Mouse (Mus musculus) MEL (cell line): ENCODE data around the gene Klhl12. TPM values are rescaled to one million over a fixed set of nuclear protein-coding genes. Genes with fewer than 3 reads are reported as not detected.

ENCODE experiments used
- DNase-seq: peaks from one replicate; pipeline ENCODE4 v3.0.0; 2011; ENCODE audit warnings: low read depth, low spot score
- H3K27ac ChIP-seq: 2 replicates; pipeline ENCODE4 v1.5.1; 2012; ENCODE audit warnings: low read depth, mild to moderate bottlenecking, control low read depth, low read length, moderate library complexity; ENCODE audit not compliant: control insufficient read depth
- H3K27me3 ChIP-seq, 2 experiments: fragments of 150-350 bp in 1 of 2; sonication (generic) in 1 of 2; 2 replicates each; pipeline ENCODE4 v1.6.1; 2012; ENCODE audit warnings: low read length in 2 of 2, mild to moderate bottlenecking in 2 of 2, improper control_type of control experiment in 1 of 2, moderate library complexity in 1 of 2; ENCODE audit not compliant: insufficient read depth in 2 of 2, control insufficient read depth in 1 of 2
- H3K36me3 ChIP-seq, 2 experiments: 2 replicates each; pipeline ENCODE4 v1.6.1; 2012 to 2014; ENCODE audit warnings: low read length in 2 of 2, improper control_type of control experiment in 1 of 2, inconsistent platforms in 1 of 2, mild to moderate bottlenecking in 1 of 2; ENCODE audit not compliant: insufficient read depth in 2 of 2, control insufficient read depth in 1 of 2
- H3K4me1 ChIP-seq, 2 experiments: fragments of 150-350 bp in 1 of 2; sonication (generic) in 1 of 2; 2 replicates each; pipeline ENCODE4 v1.6.1; 2012; ENCODE audit warnings: low read length in 2 of 2, improper control_type of control experiment in 1 of 2, mild to moderate bottlenecking in 1 of 2; ENCODE audit not compliant: insufficient read depth in 2 of 2, control insufficient read depth in 1 of 2
- H3K4me3 ChIP-seq, 2 experiments: fragments of 150-350 bp in 1 of 2; sonication (generic) in 1 of 2; 2 replicates each; pipeline ENCODE4 v1.5.1; 2012; ENCODE audit warnings: low read depth in 2 of 2, low read length in 2 of 2, mild to moderate bottlenecking in 2 of 2, moderate library complexity in 2 of 2, control low read depth in 1 of 2, improper control_type of control experiment in 1 of 2; ENCODE audit not compliant: control insufficient read depth in 1 of 2, insufficient read depth in 1 of 2
- H3K79me2 ChIP-seq: 2 replicates; pipeline ENCODE4 v1.6.1; 2012; ENCODE audit warnings: mild to moderate bottlenecking, low read length, moderate library complexity; ENCODE audit not compliant: control insufficient read depth, poor library complexity, insufficient read depth
- H3K9ac ChIP-seq: 2 replicates; pipeline ENCODE4 v1.6.1; 2012; ENCODE audit warnings: low read depth, mild to moderate bottlenecking, control low read depth, low read length, moderate library complexity; ENCODE audit not compliant: control insufficient read depth, poor library complexity, severe bottlenecking
- H3K9me3 ChIP-seq: fragments of 150-350 bp; sonication (generic); replicated peaks from 2 replicates; pipeline ENCODE4 v1.6.1; 2012; ENCODE audit warnings: mild to moderate bottlenecking, low read length, improper control_type of control experiment, moderate library complexity; ENCODE audit not compliant: insufficient read depth
- ELF1 ChIP-seq: IDR thresholded peaks from 2 replicates; pipeline ENCODE4 v1.6.1; 2014; ENCODE audit warnings: low read depth, mild to moderate bottlenecking, inconsistent platforms, low read length, improper control_type of control experiment, moderate library complexity
- GATA1 ChIP-seq: IDR thresholded peaks from 2 replicates; pipeline ENCODE4 v1.6.1; 2011; ENCODE audit warnings: low read depth, low read length, improper control_type of control experiment
- HCFC1 ChIP-seq: IDR thresholded peaks from 2 replicates; pipeline ENCODE4 v1.6.1; 2012; ENCODE audit warnings: low read depth, mild to moderate bottlenecking, inconsistent platforms, low read length, improper control_type of control experiment, moderate library complexity
- KAT2A ChIP-seq: conservative IDR thresholded peaks from 2 replicates; pipeline ENCODE4 v1.6.1; 2012; ENCODE audit warnings: low read depth, low read length, improper control_type of control experiment, inconsistent platforms
- MAFK ChIP-seq: IDR thresholded peaks from 2 replicates; pipeline ENCODE4 v1.6.1; 2011; ENCODE audit warnings: low read depth, mild to moderate bottlenecking, low read length, improper control_type of control experiment, borderline replicate concordance
- MAX ChIP-seq: IDR thresholded peaks from 2 replicates; pipeline ENCODE4 v1.6.1; 2011; ENCODE audit warnings: low read length, improper control_type of control experiment
- MEF2A ChIP-seq: IDR thresholded peaks from 2 replicates; pipeline ENCODE4 v1.6.1; 2014; ENCODE audit warnings: low read depth, mild to moderate bottlenecking, inconsistent platforms, low read length, improper control_type of control experiment; ENCODE audit not compliant: poor library complexity, insufficient replicate concordance, severe bottlenecking; ENCODE audit errors: extremely low read depth
- MYC ChIP-seq: IDR thresholded peaks from 2 replicates; pipeline ENCODE4 v1.6.1; 2011; ENCODE audit warnings: low read depth, mild to moderate bottlenecking, low read length, improper control_type of control experiment, moderate library complexity
- POLR2A ChIP-seq, 2 experiments: IDR thresholded peaks; 2 replicates each; pipeline ENCODE4 v1.6.1; 2011 to 2012; ENCODE audit warnings: low read length in 2 of 2, mild to moderate bottlenecking in 2 of 2, control low read depth in 1 of 2, improper control_type of control experiment in 1 of 2, low read depth in 1 of 2, moderate library complexity in 1 of 2; ENCODE audit not compliant: control insufficient read depth in 1 of 2, insufficient read depth in 1 of 2, poor library complexity in 1 of 2
- SIN3A ChIP-seq: IDR thresholded peaks from 2 replicates; pipeline ENCODE4 v1.6.1; 2012; ENCODE audit warnings: low read length, improper control_type of control experiment, inconsistent platforms
- TAL1 ChIP-seq: IDR thresholded peaks from 2 replicates; pipeline ENCODE4 v1.6.1; 2012; ENCODE audit warnings: mild to moderate bottlenecking, inconsistent platforms, low read length, moderate library complexity, mixed read lengths
- UBTF ChIP-seq: IDR thresholded peaks from 2 replicates; pipeline ENCODE4 v1.6.1; 2012; ENCODE audit warnings: low read depth, mild to moderate bottlenecking, inconsistent platforms, low read length, improper control_type of control experiment, moderate library complexity, borderline replicate concordance; ENCODE audit not compliant: insufficient read depth
- ZKSCAN1 ChIP-seq: IDR thresholded peaks from 2 replicates; pipeline ENCODE4 v1.6.1; 2012; ENCODE audit warnings: low read depth, mild to moderate bottlenecking, inconsistent platforms, low read length, improper control_type of control experiment, moderate library complexity
- polyA plus RNA-seq, 2 experiments: library from polyadenylated mRNA; stranded (reverse) in 1 of 2; unstranded in 1 of 2; fragments of >175 nt in 1 of 2; fragments of >200 nt in 1 of 2; gene quantifications; 2 replicates each; pipeline versions ENCODE4 v1.2.1 to v1.2.4; 2012; ENCODE audit warnings: low replicate concordance in 2 of 2, low read depth in 1 of 2; ENCODE audit not compliant: insufficient read length in 2 of 2, insufficient read depth in 1 of 2, missing spikeins in 1 of 2
- total RNA-seq: library from RNA; depleted of rRNA; stranded (reverse); fragments of 300-350 nt; gene quantifications from 2 replicates; pipeline ENCODE4 v1.2.3, GENCODE M21; 2012; rRNA removed

Klhl12 gene
- total and polyA plus RNA-seq, 3 experiments = 20.8 to 26.4 TPM; not detected in 1

DNA sequence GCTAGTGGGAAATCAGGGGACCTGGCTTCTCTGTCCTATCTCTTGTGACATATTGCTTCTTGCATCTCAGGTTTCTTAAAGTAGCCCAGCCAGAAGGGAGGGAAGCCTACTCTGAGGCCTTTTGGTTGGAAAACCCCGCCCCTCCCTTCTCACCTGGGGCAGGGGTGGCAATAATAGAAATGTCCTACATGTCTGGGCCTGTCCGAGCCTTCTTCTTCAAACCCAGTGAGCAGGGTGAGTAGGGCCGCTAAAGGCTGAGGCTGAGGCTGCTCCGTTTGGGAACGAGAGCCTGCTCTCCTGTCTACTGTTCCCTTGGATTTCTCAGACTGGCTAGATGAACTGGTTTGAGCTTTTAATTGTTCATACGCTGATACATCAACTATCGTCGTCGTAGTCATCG is 85.3 kb downstream of the Klhl12 start:
- Histone ChIP-seq H3K79me2 (no peaks in the 10 kb centered on the region), H3K9ac (no peak overlapping the region), H3K9me3 (no peaks in the 10 kb centered on the region), H3K36me3 (no peaks in the 10 kb centered on the region), H3K27me3 (no peaks in the 10 kb centered on the region), H3K27ac (no peak overlapping the region), H3K4me1 (peaks cover 0 to 7% of the 10 kb centered on the region in 2 experiments; a peak in 2 of 4 replicates), H3K4me3 (no peak overlapping the region)
- DNase-seq = no peak
- no peak for TF ChIP-seq ZKSCAN1
- TF ChIP-seq MAX = no peak
- no peak for TF ChIP-seq ELF1
- TF ChIP-seq POLR2A (IDR thresholded peaks at IDR 0.05; ENCODE audit: control insufficient read depth in 1 of 2, insufficient read depth in 1 of 2, low read depth in 1 of 2, low read length in 2 of 2, poor library complexity in 1 of 2) = no peak
- no peak for TF ChIP-seq MYC
- TF ChIP-seq TAL1 = no peak
- TF ChIP-seq KAT2A = no peak
- TF ChIP-seq HCFC1 = no peak
- no peak for TF ChIP-seq UBTF
- TF ChIP-seq GATA1 = no peak
- no peak for TF ChIP-seq MAFK
- TF ChIP-seq SIN3A = no peak
- no peak for TF ChIP-seq MEF2A

Other genes with a start within 250 kb of the Klhl12 start
- 0.03 TPM in 1 of 2 replicates, not detected in the other for gene Adora1, start 220.1 kb upstream of the Klhl12 start, total RNA-seq
- gene Adora1, start 220.1 kb upstream of the Klhl12 start, polyA plus RNA-seq = not detected
- not detected in 2 replicates for gene Myog, start 165.5 kb upstream of the Klhl12 start, total RNA-seq
- not detected for gene Myog, start 165.5 kb upstream of the Klhl12 start, polyA plus RNA-seq
- not detected in 2 replicates for gene Ppfia4, start 122.6 kb upstream of the Klhl12 start, total RNA-seq
- gene Ppfia4, start 122.6 kb upstream of the Klhl12 start, polyA plus RNA-seq = under 1 TPM in 1 of 2 experiments, not detected in 1; 0.11 TPM
- gene Tmem183a, start 93.6 kb upstream of the Klhl12 start, total RNA-seq = 54.2 and 69.3 TPM in 2 replicates
- 100 to 1,000 TPM in 1 of 2 experiments, 10 to 100 TPM in 1; 82.7 to 131 TPM for gene Tmem183a, start 93.6 kb upstream of the Klhl12 start, polyA plus RNA-seq
- not detected in 2 replicates for gene 4933406M09Rik, start 69.6 kb upstream of the Klhl12 start, total RNA-seq
- gene 4933406M09Rik, start 69.6 kb upstream of the Klhl12 start, polyA plus RNA-seq = not detected
- 18.8 and 35.8 TPM in 2 replicates for gene Cyb5r1, start 50.0 kb upstream of the Klhl12 start, total RNA-seq
- gene Cyb5r1, start 50.0 kb upstream of the Klhl12 start, polyA plus RNA-seq = 10 to 100 TPM in 1 of 2 experiments, not detected in 1; 94.8 TPM
- gene Adipor1, start 40.2 kb upstream of the Klhl12 start, total RNA-seq = 55.2 and 57.6 TPM in 2 replicates
- 100 to 1,000 TPM in 1 of 2 experiments, 10 to 100 TPM in 1; 94.1 to 109 TPM for gene Adipor1, start 40.2 kb upstream of the Klhl12 start, polyA plus RNA-seq
- gene Rabif, start 39.1 kb downstream of the Klhl12 start, total RNA-seq = 18.5 and 21.5 TPM in 2 replicates
- 10 to 100 TPM in 1 of 2 experiments, not detected in 1; 21.8 TPM for gene Rabif, start 39.1 kb downstream of the Klhl12 start, polyA plus RNA-seq
- gene Mgat4e, start 94.2 kb downstream of the Klhl12 start, total RNA-seq = 0.08 TPM in 1 of 2 replicates, not detected in the other
- gene Mgat4e, start 94.2 kb downstream of the Klhl12 start, polyA plus RNA-seq = under 1 TPM in 1 of 2 experiments, not detected in 1; 0.17 TPM
- 25.5 and 37.7 TPM in 2 replicates for gene Kdm5b, start 104.6 kb downstream of the Klhl12 start, total RNA-seq
- gene Kdm5b, start 104.6 kb downstream of the Klhl12 start, polyA plus RNA-seq = 10 to 100 TPM; 31.8 to 48.6 TPM
- 0.07 TPM in 1 of 2 replicates, not detected in the other for gene Syt2, start 191.1 kb downstream of the Klhl12 start, total RNA-seq
- under 1 TPM in 1 of 2 experiments, not detected in 1; 0.31 TPM for gene Syt2, start 191.1 kb downstream of the Klhl12 start, polyA plus RNA-seq